Mouse (Mus musculus) fat pad, adult 2 months (tissue): ENCODE measurements around the gene Ranbp9.

Source experiments
- DNase-seq: peaks from one replicate; pipeline ENCODE4 v3.0.0-alpha.2; 2011; ENCODE audit warnings: low read depth, low spot score; ENCODE audit errors: extremely low read depth

Gene Ranbp9

GRCm38 (mm10) chr13:43480957-43481858, at the start of gene Ranbp9:
TSS of gene Ranbp9 (minus strand) at chr13:43481282.
- no peak for DNase-seq

GRCm38 (mm10) chr13:43530129-43530831, 49.2 kb upstream of the Ranbp9 start:
- no peak for DNase-seq

GRCm38 (mm10) chr13:43526289-43526688, 45.2 kb upstream of the Ranbp9 start:
- no peak for DNase-seq

GRCm38 (mm10) chr13:43525363-43526134, 44.5 kb upstream of the Ranbp9 start:
- DNase-seq, result no peak

GRCm38 (mm10) chr13:43524491-43525362, 43.6 kb upstream of the Ranbp9 start:
- no peak for DNase-seq

GRCm38 (mm10) chr13:43523906-43524480, 42.9 kb upstream of the Ranbp9 start:
- DNase-seq, result no peak

- DNase-seq, result no peak
Measured at GRCm38 (mm10) chr13:43521940-43522339, 40.9 kb upstream of the Ranbp9 start.

GRCm38 (mm10) chr13:43519251-43519650, 38.2 kb upstream of the Ranbp9 start:
- no peak for DNase-seq

GRCm38 (mm10) chr13:43517371-43517770, 36.3 kb upstream of the Ranbp9 start:
- no peak for DNase-seq

- no peak for DNase-seq
Measured at GRCm38 (mm10) chr13:43516931-43517330, 35.8 kb upstream of the Ranbp9 start.

- no peak for DNase-seq
Measured at GRCm38 (mm10) chr13:43516119-43516518, 35.0 kb upstream of the Ranbp9 start.

GRCm38 (mm10) chr13:43514950-43515358, 33.9 kb upstream of the Ranbp9 start:
- DNase-seq, result no peak

- no peak for DNase-seq
Measured at GRCm38 (mm10) chr13:43512736-43513135, 31.7 kb upstream of the Ranbp9 start.

- DNase-seq, result no peak
Measured at GRCm38 (mm10) chr13:43505798-43506197, 24.7 kb upstream of the Ranbp9 start.

GRCm38 (mm10) chr13:43503395-43503850, 22.3 kb upstream of the Ranbp9 start:
- no peak for DNase-seq

- no peak for DNase-seq
Measured at GRCm38 (mm10) chr13:43501601-43502000, 20.5 kb upstream of the Ranbp9 start.

- DNase-seq, result no peak
Measured at GRCm38 (mm10) chr13:43500483-43500850, 19.4 kb upstream of the Ranbp9 start.

- DNase-seq, result no peak
Measured at GRCm38 (mm10) chr13:43499731-43500482, 18.8 kb upstream of the Ranbp9 start.

GRCm38 (mm10) chr13:43498849-43499248, 17.8 kb upstream of the Ranbp9 start:
- DNase-seq, result no peak
